9 mouse cellular contexts compared by ENCODE assay signal in the genomic region with DNA sequence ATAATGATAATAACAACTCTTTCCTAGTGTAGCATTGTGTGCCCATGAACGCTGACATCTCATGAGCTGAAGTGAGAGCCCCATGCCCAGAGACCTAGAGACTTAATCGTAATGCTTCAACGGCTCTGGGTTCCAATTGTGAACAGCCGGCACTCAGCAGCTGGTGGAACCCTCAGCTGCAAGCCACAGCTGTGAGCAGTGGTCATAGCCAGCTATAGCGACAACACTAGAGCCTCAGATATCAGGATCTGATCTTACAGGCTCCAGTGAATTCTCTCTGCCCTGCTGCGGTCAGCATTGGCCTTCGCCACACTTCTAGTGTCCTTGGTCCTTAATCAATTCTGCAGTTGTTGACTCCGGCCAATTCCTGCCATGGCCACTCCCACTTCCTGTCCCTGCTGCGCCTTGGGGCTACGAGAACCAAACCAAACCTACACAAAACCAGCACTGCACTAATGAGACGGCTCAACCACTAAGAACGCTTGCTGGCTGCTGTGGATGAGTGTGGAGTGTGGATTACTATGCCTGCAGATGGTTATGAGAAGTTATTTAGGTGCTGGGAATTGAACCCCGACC. TPM values are rescaled to one million over a fixed set of nuclear protein-coding genes. Genes with fewer than 3 reads are reported as not detected.
A peak's percentile ranks its signal among the peaks of the same experiment; 100 is the strongest.
DNase-seq lines count a peak whose midpoint lies in the region; ATAC-seq lines count a peak whose summit lies in the region.
"Had no signal": no experiment of that assay in that cellular context is flagged by ENCODE, and none has a peak within 500 bp of the region (broad histone marks: within the 10 kb centered on the region; RNA-seq: fewer than 3 reads in every experiment).

No protein-coding gene starts in this region.

- no peaks in the 10 kb centered on the region for H3K36me3 ChIP-seq in forebrain, embryonic 14.5 days (ENCODE audit: control insufficient read depth, insufficient read depth, low read length)
- H3K36me3 ChIP-seq in midbrain, embryonic 16.5 days (ENCODE audit: control insufficient read depth, insufficient read depth, low read length), result no peaks in the 10 kb centered on the region
- H3K36me3 ChIP-seq: embryonic facial prominence, embryonic 15.5 days had no signal

- H3K27ac ChIP-seq in forebrain, embryonic 14.5 days (ENCODE audit: low read depth, low read length), result no peak overlapping the region
- H3K27ac ChIP-seq in midbrain, embryonic 16.5 days (ENCODE audit: low read length), result no peak overlapping the region
- H3K27ac ChIP-seq: embryonic facial prominence, embryonic 15.5 days had no signal

- H3K4me1 ChIP-seq in forebrain, embryonic 14.5 days (ENCODE audit: control insufficient read depth, insufficient read depth, low read length), result no peaks in the 10 kb centered on the region
- no peaks in the 10 kb centered on the region for H3K4me1 ChIP-seq in midbrain, embryonic 16.5 days (ENCODE audit: control insufficient read depth, insufficient read depth, low read length)
- H3K4me1 ChIP-seq: embryonic facial prominence, embryonic 15.5 days had no signal

- no peak for ATAC-seq in forebrain, embryonic 14.5 days
- ATAC-seq in midbrain, embryonic 16.5 days, result no peak

- DNase-seq in gastrocnemius, adult 18-20 months (ENCODE audit: low spot score), result peak; percentile 44
- DNase-seq in gastrocnemius, postnatal 10 days, result no peak
- DNase-seq in heart, adult 9 months (ENCODE audit: low spot score in 2 of 2), result peak; percentile 58 to 62
- peak; percentile 70 to 78 for DNase-seq in kidney, postnatal 4 days
- peak; percentile 7 to 16 for DNase-seq in natural killer cell, adult 2 months (ENCODE audit: low spot score in 2 of 2)
- DNase-seq in forebrain, embryonic 14.5 days (ENCODE audit: low spot score), result no peak
- no peak for DNase-seq in thymus, postnatal 4 days

- H3K4me2 ChIP-seq in forebrain, embryonic 14.5 days (ENCODE audit: low read length), result no peak overlapping the region
- H3K4me2 ChIP-seq in midbrain, embryonic 16.5 days (ENCODE audit: low read length), result no peak overlapping the region
- H3K4me2 ChIP-seq: embryonic facial prominence, embryonic 15.5 days had no signal

- H3K9me3 ChIP-seq in forebrain, embryonic 14.5 days (replicated peaks; ENCODE audit: control insufficient read depth, low read length), result no peaks in the 10 kb centered on the region
- no peaks in the 10 kb centered on the region for H3K9me3 ChIP-seq in midbrain, embryonic 16.5 days (replicated peaks; ENCODE audit: control insufficient read depth, low read length, poor library complexity, severe bottlenecking)
- H3K9me3 ChIP-seq: embryonic facial prominence, embryonic 15.5 days had no signal

- 80% methylated on average over 13 of the region's 13 CpGs for WGBS in forebrain, embryonic 14.5 days
- WGBS in midbrain, embryonic 16.5 days, result 84% methylated on average over 13 of the region's 13 CpGs

- H3K9ac ChIP-seq in forebrain, embryonic 14.5 days (ENCODE audit: low read length), result no peak overlapping the region
- no peak overlapping the region for H3K9ac ChIP-seq in midbrain, embryonic 16.5 days (ENCODE audit: low read depth, low read length)
- H3K9ac ChIP-seq: embryonic facial prominence, embryonic 15.5 days had no signal

- H3K4me3 ChIP-seq in forebrain, embryonic 14.5 days (ENCODE audit: low read depth, low read length), result no peak overlapping the region
- no peak overlapping the region for H3K4me3 ChIP-seq in midbrain, embryonic 16.5 days (ENCODE audit: low read depth, low read length)
- H3K4me3 ChIP-seq: embryonic facial prominence, embryonic 15.5 days had no signal

- no peaks in the 10 kb centered on the region for H3K27me3 ChIP-seq in forebrain, embryonic 14.5 days (replicated peaks; ENCODE audit: control insufficient read depth, insufficient read depth, low read length)
- no peaks in the 10 kb centered on the region for H3K27me3 ChIP-seq in midbrain, embryonic 16.5 days (ENCODE audit: control insufficient read depth, insufficient read depth, low read depth, low read length)
- H3K27me3 ChIP-seq: embryonic facial prominence, embryonic 15.5 days had no signal

RNA-seq across cellular contexts. Expression of a gene that starts 11.5 kb away (rescaled TPM):
- 10 to 100 TPM; 27.9 to 28.9 TPM for total RNA-seq in gastrocnemius, adult 18-20 months (2021)
- total RNA-seq in gastrocnemius, postnatal 10 days (2021), result 10 to 100 TPM; 51.6 to 63.7 TPM
- polyA plus RNA-seq in forebrain, embryonic 14.5 days (2014; fragmentation: Nextera tagmentation; extraction: Ambion mirVana), result 148 and 158 TPM in 2 replicates
- polyA plus RNA-seq in midbrain, embryonic 16.5 days (2015; fragmentation: Nextera tagmentation; extraction: Ambion mirVana), result 198 and 203 TPM in 2 replicates

RNA-seq across cellular contexts. Expression of a gene that starts 25.2 kb away (rescaled TPM):
- 100 to 1,000 TPM; 462 to 552 TPM for total RNA-seq in gastrocnemius, adult 18-20 months (2021)
- total RNA-seq in gastrocnemius, postnatal 10 days (2021), result 100 to 1,000 TPM; 444 to 488 TPM
- 808 and 818 TPM in 2 replicates for polyA plus RNA-seq in forebrain, embryonic 14.5 days (2014; fragmentation: Nextera tagmentation; extraction: Ambion mirVana)
- 484 and 498 TPM in 2 replicates for polyA plus RNA-seq in midbrain, embryonic 16.5 days (2015; fragmentation: Nextera tagmentation; extraction: Ambion mirVana)

RNA-seq across cellular contexts. Expression of a gene that starts 37.6 kb away (rescaled TPM):
- total RNA-seq in gastrocnemius, adult 18-20 months (2021), result 10 to 100 TPM; 19.5 to 22.6 TPM
- total RNA-seq in gastrocnemius, postnatal 10 days (2021), result 10 to 100 TPM; 22.0 to 26.9 TPM
- 34.1 and 37.8 TPM in 2 replicates for polyA plus RNA-seq in forebrain, embryonic 14.5 days (2014; fragmentation: Nextera tagmentation; extraction: Ambion mirVana)
- 26.2 and 27.5 TPM in 2 replicates for polyA plus RNA-seq in midbrain, embryonic 16.5 days (2015; fragmentation: Nextera tagmentation; extraction: Ambion mirVana)

RNA-seq across cellular contexts. Expression of a gene that starts 37.6 kb away (rescaled TPM):
- total RNA-seq in gastrocnemius, adult 18-20 months (2021), result 1 to 10 TPM; 6.1 to 7.5 TPM
- 10 to 100 TPM in 1 of 2 experiments, 1 to 10 TPM in 1; 8.1 to 11.7 TPM for total RNA-seq in gastrocnemius, postnatal 10 days (2021)
- polyA plus RNA-seq in forebrain, embryonic 14.5 days (2014; fragmentation: Nextera tagmentation; extraction: Ambion mirVana), result 56.0 and 58.2 TPM in 2 replicates
- 42.1 and 44.5 TPM in 2 replicates for polyA plus RNA-seq in midbrain, embryonic 16.5 days (2015; fragmentation: Nextera tagmentation; extraction: Ambion mirVana)

RNA-seq across cellular contexts. Expression of a gene that starts 40.6 kb away (rescaled TPM):
- under 1 TPM in 1 of 2 experiments, not detected in 1; 0.59 TPM for total RNA-seq in gastrocnemius, adult 18-20 months (2021)
- total RNA-seq in gastrocnemius, postnatal 10 days (2021), result 1 to 10 TPM; 1.7 to 2.5 TPM
- 1.2 and 2.4 TPM in 2 replicates for polyA plus RNA-seq in forebrain, embryonic 14.5 days (2014; fragmentation: Nextera tagmentation; extraction: Ambion mirVana)
- polyA plus RNA-seq in midbrain, embryonic 16.5 days (2015; fragmentation: Nextera tagmentation; extraction: Ambion mirVana), result 2.5 and 4.0 TPM in 2 replicates

Comparison
In these comparisons a context has a peak if more than half of its experiments do, and no peak if none do; other contexts are left out.
1. DNase-seq: peak in gastrocnemius, adult 18-20 months (single experiment), heart, adult 9 months (2 of 2), kidney, postnatal 4 days (2 of 2) and natural killer cell, adult 2 months (2 of 2); none in gastrocnemius, postnatal 10 days (single experiment), forebrain, embryonic 14.5 days (single experiment) and thymus, postnatal 4 days (single experiment).